Mouse (Mus musculus) liver, postnatal 0 days (tissue): ENCODE measurements around the gene Dysf. TPM values are rescaled to one million over a fixed set of nuclear protein-coding genes. Genes with fewer than 3 reads are reported as not detected.
"Not testable (repeated sequence)": the region's sequence is repeated elsewhere in the genome, so short reads cannot be mapped to it uniquely, and the experiment has no call there.

Source experiments
- ATAC-seq: fragments of 200-750 bp; cut with Nextera tagmentation; 2 replicates; pipeline ENCODE4 v1.8.0; 2017; ENCODE audit warnings: mild to moderate bottlenecking, moderate library complexity
- DNase-seq: peaks from one replicate; pipeline ENCODE4 v3.0.0-alpha.2; 2016
- H3K27ac ChIP-seq: fragments of 300-500 bp; sonication (generic); 2 replicates; pipeline ENCODE4 v1.5.1; 2014; ENCODE audit warnings: antibody characterized with exemption, moderate library complexity, mild to moderate bottlenecking, low read depth
- H3K27me3 ChIP-seq: fragments of 300-500 bp; sonication (generic); 2 replicates; pipeline ENCODE4 v1.6.1; 2014; ENCODE audit warnings: low read length, control low read depth, mixed read lengths; ENCODE audit not compliant: insufficient read depth
- H3K36me3 ChIP-seq: fragments of 300-500 bp; sonication (generic); replicated peaks from 2 replicates; pipeline ENCODE4 v1.6.1; 2014; ENCODE audit warnings: mild to moderate bottlenecking, control low read depth, low read length, moderate library complexity, mixed read lengths; ENCODE audit not compliant: insufficient read depth
- H3K4me1 ChIP-seq: fragments of 300-500 bp; sonication (generic); 2 replicates; pipeline ENCODE4 v1.6.1; 2014; ENCODE audit warnings: antibody characterized with exemption, mild to moderate bottlenecking, control low read depth; ENCODE audit not compliant: insufficient read depth
- H3K4me2 ChIP-seq: fragments of 300-500 bp; sonication (generic); 2 replicates; pipeline ENCODE4 v1.6.1; 2014; ENCODE audit warnings: low read depth, mild to moderate bottlenecking, low read length, moderate library complexity, mixed read lengths
- H3K4me3 ChIP-seq: fragments of 300-500 bp; sonication (generic); 2 replicates; pipeline ENCODE4 v1.5.1; 2014; ENCODE audit warnings: low read depth, low read length
- H3K9ac ChIP-seq: fragments of 300-500 bp; sonication (generic); replicated peaks from 2 replicates; pipeline ENCODE4 v1.6.1; 2014; ENCODE audit warnings: mild to moderate bottlenecking, moderate library complexity
- H3K9me3 ChIP-seq: fragments of 300-500 bp; sonication (generic); 2 replicates; pipeline ENCODE4 v1.6.1; 2016; ENCODE audit warnings: mild to moderate bottlenecking, control low read depth, low read length, mixed read lengths
- CTCF ChIP-seq: sonication (generic); IDR thresholded peaks from 2 replicates; pipeline ENCODE4 v1.5.1; 2016; ENCODE audit warnings: antibody characterized with exemption, low read depth
- EP300 ChIP-seq: IDR thresholded peaks from 2 replicates; pipeline ENCODE4 v1.6.1; 2016; ENCODE audit warnings: antibody characterized with exemption, low read depth, mild to moderate bottlenecking
- WGBS: fragments of 180-500 bp; shearing (Covaris S2); extraction: QIAGEN DNeasy Blood & Tissue Kit; methylation state at CpG from one replicate; pipeline ENCODE4 v1.1.7; 2014; ENCODE audit not compliant: insufficient replicate concordance; 5-methylcytosine and 5-hydroxymethylcytosine counted together
- polyA plus RNA-seq: library from polyadenylated mRNA; unstranded; fragments of >200 nt; fragmentation: Nextera tagmentation; extraction: Ambion mirVana; gene quantifications from 2 replicates; pipeline ENCODE4 v1.2.1, GENCODE M21; 2015

Gene Dysf
- polyA plus RNA-seq, 1 experiment from 2014 or later, result 2.7 TPM

GRCm38 (mm10) chr6:84020002-84020401 lies 11.6 kb downstream of the Dysf start:
- Histone ChIP-seq H3K27me3 (peaks cover 17% of the 10 kb centered on the region), H3K27ac (peak overlapping the region; percentile 22; the same call in 1 of the 2 replicates), H3K36me3 (no peaks in the 10 kb centered on the region), H3K9me3 (no peaks in the 10 kb centered on the region), H3K4me2 (peak overlapping the region; percentile 45; the same call in 1 of the 2 replicates), H3K9ac (no peak overlapping the region), H3K4me3 (no peak overlapping the region), H3K4me1 (no peaks in the 10 kb centered on the region; the same call in 1 of the 2 replicates)
- DNase-seq (no peak), ATAC-seq (peak; percentile 53; the same call in 1 of the 2 replicates)
- TF ChIP-seq CTCF (no peak), EP300 (no peak)
- WGBS, result 18% methylated on average over 4 of the region's 4 CpGs

- Histone ChIP-seq H3K4me1 (no peaks in the 10 kb centered on the region; the same call in 1 of the 2 replicates), H3K36me3 (no peaks in the 10 kb centered on the region), H3K4me2 (no peak overlapping the region), H3K27ac (no peak overlapping the region), H3K4me3 (no peak overlapping the region), H3K9ac (no peak overlapping the region), H3K27me3 (peaks cover 17% of the 10 kb centered on the region), H3K9me3 (no peaks in the 10 kb centered on the region)
- no peak for ATAC-seq
- 74% methylated on average over 3 of the region's 3 CpGs for WGBS
- no peak for TF ChIP-seq CTCF
- DNase-seq, result no peak
Measured at GRCm38 (mm10) chr6:84021990-84022389, 13.6 kb downstream of the Dysf start.

GRCm38 (mm10) chr6:84025636-84026035 lies 17.2 kb downstream of the Dysf start:
- no peak for TF ChIP-seq EP300
- no peak for TF ChIP-seq CTCF
- H3K9ac ChIP-seq, result no peak overlapping the region
- ATAC-seq (no peak), DNase-seq (no peak)
- 69% methylated on average over 3 of the region's 3 CpGs for WGBS
- no peak overlapping the region for H3K27ac ChIP-seq
- no peaks in the 10 kb centered on the region for H3K27me3 ChIP-seq
- H3K4me1 ChIP-seq, result no peaks in the 10 kb centered on the region
- H3K9me3 ChIP-seq, result no peaks in the 10 kb centered on the region
- H3K4me3 ChIP-seq, result no peak overlapping the region
- no peak overlapping the region for H3K4me2 ChIP-seq
- H3K36me3 ChIP-seq, result no peaks in the 10 kb centered on the region

GRCm38 (mm10) chr6:84028791-84029190 lies 20.4 kb downstream of the Dysf start:
- no peaks in the 10 kb centered on the region for H3K36me3 ChIP-seq
- no peak overlapping the region for H3K4me3 ChIP-seq
- no peak overlapping the region for H3K27ac ChIP-seq
- no peaks in the 10 kb centered on the region for H3K9me3 ChIP-seq
- H3K4me1 ChIP-seq, result no peaks in the 10 kb centered on the region
- no peak for ATAC-seq
- H3K9ac ChIP-seq, result no peak overlapping the region
- TF ChIP-seq EP300, result no peak
- TF ChIP-seq CTCF, result no peak
- H3K27me3 ChIP-seq, result no peaks in the 10 kb centered on the region
- DNase-seq, result no peak
- H3K4me2 ChIP-seq, result no peak overlapping the region

GRCm38 (mm10) chr6:84029775-84030174 lies 21.4 kb downstream of the Dysf start:
- H3K36me3 ChIP-seq, result no peaks in the 10 kb centered on the region
- WGBS, result 87% methylated on average over 7 of the region's 7 CpGs
- no peak overlapping the region for H3K9ac ChIP-seq
- no peak overlapping the region for H3K4me3 ChIP-seq
- no peak for ATAC-seq
- DNase-seq, result no peak
- H3K9me3 ChIP-seq, result no peaks in the 10 kb centered on the region
- TF ChIP-seq CTCF (no peak), EP300 (no peak)
- H3K4me2 ChIP-seq, result no peak overlapping the region
- no peaks in the 10 kb centered on the region for H3K4me1 ChIP-seq
- H3K27me3 ChIP-seq, result no peaks in the 10 kb centered on the region
- H3K27ac ChIP-seq, result no peak overlapping the region

- H3K4me2 ChIP-seq, H3K4me1 ChIP-seq, H3K9ac ChIP-seq, ATAC-seq, H3K27me3 ChIP-seq, DNase-seq, H3K9me3 ChIP-seq, H3K27ac ChIP-seq, H3K4me3 ChIP-seq, H3K36me3 ChIP-seq: not testable (repeated sequence)
- WGBS, result 52% methylated on average over 5 of the region's 5 CpGs
Measured at GRCm38 (mm10) chr6:84032516-84032915, 24.1 kb downstream of the Dysf start.

GRCm38 (mm10) chr6:84043251-84043940 lies 35.0 kb downstream of the Dysf start:
- 58% methylated on average over 6 of the region's 6 CpGs for WGBS
- no peaks in the 10 kb centered on the region for H3K9me3 ChIP-seq
- no peak overlapping the region for H3K4me3 ChIP-seq
- H3K9ac ChIP-seq, result no peak overlapping the region
- TF ChIP-seq EP300 (no peak), CTCF (no peak)
- H3K27me3 ChIP-seq, result no peaks in the 10 kb centered on the region
- no peak for DNase-seq
- H3K4me1 ChIP-seq, result no peaks in the 10 kb centered on the region
- no peaks in the 10 kb centered on the region for H3K36me3 ChIP-seq
- H3K27ac ChIP-seq, result peak overlapping the region; percentile 34; the same call in 1 of the 2 replicates
- ATAC-seq, result peak; percentile 76
- H3K4me2 ChIP-seq, result no peak overlapping the region
